Mouse (Mus musculus) brain, embryonic 14.5 days (tissue): Measurements from ENCODE around the gene Mmp24.
"Not testable (repeated sequence)": the region's sequence is repeated elsewhere in the genome, so short reads cannot be mapped to it uniquely, and the experiment has no call there.

Experiments
- CTCF ChIP-seq: fragments of 200-500 bp; IDR thresholded peaks from 2 replicates; pipeline ENCODE4 v1.5.1; 2012; ENCODE audit warnings: inconsistent platforms, mild to moderate bottlenecking, moderate library complexity, borderline replicate concordance; ENCODE audit not compliant: insufficient read depth, insufficient read length; ENCODE audit errors: extremely low read depth
- POLR2A ChIP-seq: fragments of 200-500 bp; IDR thresholded peaks from 2 replicates; pipeline ENCODE4 v1.6.1; 2012; ENCODE audit warnings: mild to moderate bottlenecking, inconsistent platforms, borderline replicate concordance; ENCODE audit not compliant: poor library complexity, insufficient read depth, insufficient read length, severe bottlenecking; ENCODE audit errors: extremely low read depth

- TF ChIP-seq CTCF, POLR2A: not testable (repeated sequence)
Measured at GRCm38 (mm10) chr2:155735766-155736165, 39.4 kb upstream of the Mmp24 start, which contains the start of gene Gm17581.
